Mouse (Mus musculus): ENCODE data around the gene Cyth1.

GRCm38 (mm10) chr11:118203469-118203868, 44.9 kb downstream of the Cyth1 start:
- no peak for TF ChIP-seq MYOG (IDR thresholded peaks at IDR 0.05; ENCODE audit: control insufficient read depth in 1 of 3, insufficient read depth in 1 of 3, insufficient read length in 2 of 3, low read depth in 2 of 3)
- TF ChIP-seq POLR2A (IDR thresholded peaks at IDR 0.05; ENCODE audit: insufficient read length, low read depth), result no peak
- no peak for TF ChIP-seq POLR2AphosphoS2 (IDR thresholded peaks at IDR 0.05; ENCODE audit: insufficient read length, low read depth)
- no peak for TF ChIP-seq CEBPB (IDR thresholded peaks at IDR 0.05; ENCODE audit: insufficient read depth, poor library complexity, severe bottlenecking)
- TF ChIP-seq USF1 (IDR thresholded peaks at IDR 0.05; ENCODE audit: low read depth), result no peak
- no peak for TF ChIP-seq MYOD1 (IDR thresholded peaks at IDR 0.05; ENCODE audit: control insufficient read depth in 1 of 3, insufficient read length in 2 of 3, low read depth in 2 of 3)
- no peak for TF ChIP-seq TCF12 (IDR thresholded peaks at IDR 0.05; ENCODE audit: insufficient read depth, poor library complexity, severe bottlenecking)

Data from myocyte (in vitro differentiated cells).